In genomic region chr5:149367544-149368466, GRCm38 (mm10) we compare ENCODE assay signal across 16 mouse cellular contexts. TPM values are rescaled to one million over a fixed set of nuclear protein-coding genes. Genes with fewer than 3 reads are reported as not detected.
A peak's percentile ranks its signal among the peaks of the same experiment; 100 is the strongest.
DNase-seq lines count a peak whose midpoint lies in the region; ATAC-seq and TF ChIP-seq lines count a peak whose summit lies in the region.
"Had no signal": no experiment of that assay in that cellular context is flagged by ENCODE, and none has a peak within 500 bp of the region (broad histone marks: within the 10 kb centered on the region; RNA-seq: fewer than 3 reads in every experiment).

No protein-coding gene starts in this region.

- H3K4me3 ChIP-seq in embryonic facial prominence, embryonic 10.5 days: no peak overlapping the region
- no peak overlapping the region for H3K4me3 ChIP-seq in stomach, postnatal 0 days (ENCODE audit: low read depth, low read length)
- H3K4me3 ChIP-seq in lung, adult 2 months (replicated peaks; ENCODE audit: extremely low read depth, low read depth, low read length): no peak overlapping the region
- H3K4me3 ChIP-seq: kidney, embryonic 15.5 days; layer of hippocampus, adult 2 months; midbrain, embryonic 10.5 days; myocyte had no signal

- peak; percentile 28 for DNase-seq in gastrocnemius, postnatal 25 days
- DNase-seq in gastrocnemius, postnatal 14 days: no peak
- DNase-seq in B cell, adult 2 months: peak; percentile 54 to 56
- DNase-seq in embryonic facial prominence, embryonic 10.5 days (ENCODE audit: low spot score): peak; percentile 21
- no peak for DNase-seq in stomach, postnatal 0 days (ENCODE audit: low spot score)
- DNase-seq in right cerebral cortex, adult 2 months (ENCODE audit: low spot score in 2 of 2): no peak
- DNase-seq in layer of hippocampus, postnatal 25 days (ENCODE audit: extremely low spot score in 1 of 2, low spot score in 1 of 2): no peak
- DNase-seq in lung, adult 2 months: no peak
- DNase-seq: cerebellum, adult 8-10 months; right cerebral cortex, postnatal 4 days had no signal

- no peaks in the 10 kb centered on the region for H3K36me3 ChIP-seq in embryonic facial prominence, embryonic 10.5 days (replicated peaks)
- H3K36me3 ChIP-seq in stomach, postnatal 0 days (ENCODE audit: control insufficient read depth, insufficient read depth, low read length): no peaks in the 10 kb centered on the region
- H3K36me3 ChIP-seq: kidney, embryonic 15.5 days; midbrain, embryonic 10.5 days had no signal

- TF ChIP-seq CTCF in stomach, postnatal 0 days (IDR thresholded peaks at IDR 0.05; ENCODE audit: low read depth): no peak
- no peak for TF ChIP-seq CTCF in lung, adult 2 months (IDR thresholded peaks at IDR 0.05; ENCODE audit: insufficient read depth, low read length)

- H3K9me3 ChIP-seq in embryonic facial prominence, embryonic 10.5 days: no peaks in the 10 kb centered on the region
- no peaks in the 10 kb centered on the region for H3K9me3 ChIP-seq in stomach, postnatal 0 days (ENCODE audit: control insufficient read depth, low read length)
- H3K9me3 ChIP-seq: kidney, embryonic 15.5 days; midbrain, embryonic 10.5 days had no signal

- H3K27ac ChIP-seq in embryonic facial prominence, embryonic 10.5 days (replicated peaks): peak overlapping the region; percentile 61
- no peak overlapping the region for H3K27ac ChIP-seq in stomach, postnatal 0 days (replicated peaks)
- H3K27ac ChIP-seq: kidney, embryonic 15.5 days; layer of hippocampus, adult 2 months had no signal

- H3K27me3 ChIP-seq in embryonic facial prominence, embryonic 10.5 days (replicated peaks; ENCODE audit: low read depth, poor library complexity, severe bottlenecking): 0 out of 2 replicates have a peak, but pooled peaks cover 3% of the 10 kb centered on the region
- H3K27me3 ChIP-seq in stomach, postnatal 0 days (ENCODE audit: control insufficient read depth, insufficient read depth, low read length): no peaks in the 10 kb centered on the region
- H3K27me3 ChIP-seq: kidney, embryonic 15.5 days had no signal

- TF ChIP-seq POLR2A in lung, adult 2 months (IDR thresholded peaks at IDR 0.05; ENCODE audit: borderline replicate concordance, extremely low read depth, low read depth, low read length): no peak

- intact Hi-C loops in gastrocnemius, postnatal 14 days (cut with DNase I; ENCODE audit: low total_unique reads): no loop called here

- no peak for TF ChIP-seq EP300 in stomach, postnatal 0 days (optimal IDR thresholded peaks at IDR 0.05)

- no peak overlapping the region for H3K4me2 ChIP-seq in stomach, postnatal 0 days (replicated peaks; ENCODE audit: low read depth)
- H3K4me2 ChIP-seq: kidney, embryonic 15.5 days; liver, embryonic 11.5 days had no signal

- peaks cover 44% of the 10 kb centered on the region for H3K4me1 ChIP-seq in embryonic facial prominence, embryonic 10.5 days
- no peaks in the 10 kb centered on the region for H3K4me1 ChIP-seq in stomach, postnatal 0 days (replicated peaks; ENCODE audit: control insufficient read depth, insufficient read depth)
- H3K4me1 ChIP-seq in lung, adult 2 months (ENCODE audit: control insufficient read depth, insufficient read depth, low read length): no peaks in the 10 kb centered on the region

- WGBS in embryonic facial prominence, embryonic 10.5 days: 59% methylated on average over 7 of the region's 7 CpGs
- WGBS in stomach, postnatal 0 days: 56% methylated on average over 7 of the region's 7 CpGs
- whole genome bisulfite sequencing in lung, adult 2 months: 56% methylated on average over 7 of the region's 7 CpGs

- H3K9ac ChIP-seq in stomach, postnatal 0 days (ENCODE audit: low read length): no peak overlapping the region
- H3K9ac ChIP-seq: kidney, embryonic 15.5 days had no signal

- ATAC-seq in stomach, postnatal 0 days (ENCODE audit: low FRiP score, low TSS enrichment): peak; percentile 3; the same call in 1 of the 2 replicates
- ATAC-seq: hindbrain, embryonic 16.5 days had no signal

RNA-seq across cellular contexts. Expression of gene Medag, which starts 43.7 kb away (rescaled TPM):
- 10 to 100 TPM; 15.8 to 18.2 TPM for total RNA-seq in gastrocnemius, postnatal 25 days (2021)
- 10 to 100 TPM; 16.8 to 17.1 TPM for total RNA-seq in gastrocnemius, postnatal 14 days (2021)
- polyA plus RNA-seq in embryonic facial prominence, embryonic 10.5 days (2016; fragmentation: Nextera tagmentation; extraction: Ambion mirVana): 0.17 and 0.38 TPM in 2 replicates
- 3.4 and 4.1 TPM in 2 replicates for polyA plus RNA-seq in stomach, postnatal 0 days (2015; fragmentation: Nextera tagmentation; extraction: Ambion mirVana)
- total RNA-seq in layer of hippocampus, postnatal 25 days (2021): 1 to 10 TPM; 2.1 to 2.6 TPM
- 5.2 and 7.1 TPM in 2 replicates for polyA plus RNA-seq in lung, adult 2 months (2012; rRNA removed)

Comparison
In these comparisons a context has a peak if more than half of its experiments do, and no peak if none do; other contexts are left out.
1. DNase-seq: peak in gastrocnemius, postnatal 25 days (single experiment), B cell, adult 2 months (2 of 2) and embryonic facial prominence, embryonic 10.5 days (single experiment); none in gastrocnemius, postnatal 14 days (single experiment), stomach, postnatal 0 days (single experiment), right cerebral cortex, adult 2 months (0 of 2), layer of hippocampus, postnatal 25 days (0 of 2) and lung, adult 2 months (single experiment).
2. RNA of gene Medag, which starts 43.7 kb away (total RNA-seq): 15.8 to 18.2 TPM in gastrocnemius, postnatal 25 days and 16.8 to 17.1 TPM in gastrocnemius, postnatal 14 days; 2.1 to 2.6 TPM in layer of hippocampus, postnatal 25 days; every median in the first group is over 4 times any median in the second.